Mouse (Mus musculus) heart, adult 2 months (tissue): Measurements from ENCODE around the gene Pde4b.

Source experiments
- CTCF ChIP-seq: fragments of 200-600 bp; IDR thresholded peaks from 2 replicates; pipeline ENCODE4 v1.8.1; 2022; ENCODE audit warnings: antibody characterized with exemption, mild to moderate bottlenecking, moderate library complexity
- POLR2A ChIP-seq: fragments of 200-500 bp; IDR thresholded peaks from 2 replicates; pipeline ENCODE4 v1.6.1; 2011; ENCODE audit warnings: mild to moderate bottlenecking, low read depth, low read length, control low read depth; ENCODE audit not compliant: insufficient read depth

- TF ChIP-seq POLR2A = no peak
- TF ChIP-seq CTCF = no peak
These were observed 494.9 kb downstream of the Pde4b start for GRCm38 (mm10) chr4:102582165-102582749.
